Mouse (Mus musculus) subcutaneous adipose tissue, adult 2 months (tissue): ENCODE results near the gene Gal3st2c. TPM values are rescaled to one million over a fixed set of nuclear protein-coding genes. Genes with fewer than 3 reads are reported as not detected.

Source experiments
- polyA plus RNA-seq: library from polyadenylated mRNA; depleted of rRNA; stranded (reverse); fragments of >200 nt; gene quantifications from 2 replicates; pipeline ENCODE4 v1.2.3, GENCODE M21; 2012; ENCODE audit warnings: low replicate concordance; rRNA removed

Gal3st2c gene
- polyA plus RNA-seq = 0.01 TPM in 1 of 2 replicates, not detected in the other

DNA sequence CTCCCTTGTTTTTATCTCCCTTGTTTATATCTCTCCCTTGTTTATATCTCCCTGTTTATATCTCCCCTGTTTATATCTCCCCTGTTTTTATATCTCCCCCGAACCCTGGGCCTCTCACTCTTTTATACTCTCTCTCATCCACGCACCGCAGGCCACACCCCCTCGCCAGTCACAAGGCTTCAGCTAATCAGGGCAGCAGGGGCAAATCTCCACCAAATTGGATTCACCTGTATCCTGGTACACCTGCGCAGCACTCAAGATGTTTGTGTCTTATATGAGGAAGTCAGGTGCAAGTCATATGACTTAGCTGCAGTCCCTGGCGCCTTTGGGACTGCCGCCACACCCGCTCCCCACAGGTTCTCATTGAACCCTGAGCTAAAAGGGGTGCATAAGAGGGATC, at the start of gene Gal3st2c:
TSS of gene Gal3st2c (plus strand) at position 301 of the 400 bp plus-strand sequence.

DNA sequence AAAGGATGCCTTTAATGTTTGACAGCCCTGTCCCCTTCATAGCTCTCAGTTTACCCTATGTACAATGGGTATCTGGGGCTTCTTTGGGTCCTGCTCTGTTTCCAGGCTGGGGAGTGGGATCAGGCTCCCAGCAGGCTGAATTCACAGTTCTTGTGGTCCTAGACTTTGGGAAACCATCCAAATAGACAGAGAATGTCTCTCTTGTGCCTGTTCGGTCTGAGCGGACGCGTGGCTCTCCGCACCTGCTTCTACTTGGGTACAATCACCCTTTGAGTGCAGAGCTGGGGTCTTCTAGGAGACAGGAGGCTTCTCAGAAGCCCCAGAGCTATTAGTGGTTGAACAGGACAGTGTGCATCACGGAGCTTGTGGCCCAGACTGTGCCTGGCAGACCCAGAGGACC, 29.8 kb downstream of the Gal3st2c start, which contains the start of gene Neu4:
TSS of gene Neu4 (plus strand) at position 301 of the 400 bp plus-strand sequence.

DNA sequence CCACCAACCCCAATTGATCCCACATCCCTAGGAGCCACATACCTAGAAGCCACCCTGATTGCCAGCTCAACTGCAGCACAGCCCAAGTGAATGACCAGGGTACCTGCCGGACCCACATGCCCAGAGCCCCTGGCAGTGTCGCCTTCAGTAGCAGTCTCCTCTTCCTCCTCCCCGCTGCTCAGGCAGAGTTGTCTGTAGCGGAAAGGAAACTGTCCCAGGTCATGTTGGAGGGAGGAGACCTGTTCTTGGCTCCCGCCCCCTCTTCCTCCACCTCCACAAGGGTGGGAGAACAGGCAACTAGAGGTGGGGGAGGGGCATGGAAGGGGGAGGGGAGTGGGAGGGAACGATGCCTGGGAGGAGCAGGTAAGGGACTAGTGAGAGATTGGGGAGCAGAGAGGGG, 62.1 kb downstream of the Gal3st2c start, which contains the start of gene Pdcd1:
TSS of gene Pdcd1 (minus strand) at position 181 of the 400 bp plus-strand sequence.

Other genes with a start within 250 kb of the Gal3st2c start
- 55.7 and 75.7 TPM in 2 replicates for gene Atg4b, start 239.0 kb upstream of the Gal3st2c start, polyA plus RNA-seq
- 39.6 and 56.2 TPM in 2 replicates for gene Thap4, start 235.6 kb upstream of the Gal3st2c start, polyA plus RNA-seq
- 43.4 and 75.9 TPM in 2 replicates for gene Dtymk, start 188.6 kb upstream of the Gal3st2c start, polyA plus RNA-seq
- gene Ing5, start 186.5 kb upstream of the Gal3st2c start, polyA plus RNA-seq = 5.5 and 10.1 TPM in 2 replicates
- gene D2hgdh, start 165.6 kb upstream of the Gal3st2c start, polyA plus RNA-seq = 31.0 and 33.1 TPM in 2 replicates
- 0.19 TPM in 1 of 2 replicates, not detected in the other for gene Gal3st2, start 129.2 kb upstream of the Gal3st2c start, polyA plus RNA-seq
- 0.21 TPM in 1 of 2 replicates, not detected in the other for gene Gal3st2b, start 72.2 kb upstream of the Gal3st2c start, polyA plus RNA-seq
- gene Neu4, start 29.9 kb downstream of the Gal3st2c start, polyA plus RNA-seq = not detected in 2 replicates
- 0.11 and 0.19 TPM in 2 replicates for gene Pdcd1, start 62.0 kb downstream of the Gal3st2c start, polyA plus RNA-seq